Mouse (Mus musculus) C2C12 (cell line): ENCODE data around the gene Kcnd3.

Experiments
- CEBPB ChIP-seq: IDR thresholded peaks from one replicate; pipeline ENCODE4 v1.6.1; 2011; ENCODE audit warnings: low read depth, mild to moderate bottlenecking, control low read depth, moderate library complexity
- CTCF ChIP-seq: IDR thresholded peaks from one replicate; pipeline ENCODE4 v1.5.1; 2011; ENCODE audit not compliant: control insufficient read depth, insufficient read depth, insufficient read length
- MYOD1 ChIP-seq: IDR thresholded peaks from one replicate; pipeline ENCODE4 v1.6.1; 2011; ENCODE audit warnings: low read depth; ENCODE audit not compliant: control insufficient read depth, insufficient read length
- MYOG ChIP-seq: IDR thresholded peaks from one replicate; pipeline ENCODE4 v1.6.1; 2011; ENCODE audit not compliant: control insufficient read depth, insufficient read length; ENCODE audit errors: extremely low read depth

DNA sequence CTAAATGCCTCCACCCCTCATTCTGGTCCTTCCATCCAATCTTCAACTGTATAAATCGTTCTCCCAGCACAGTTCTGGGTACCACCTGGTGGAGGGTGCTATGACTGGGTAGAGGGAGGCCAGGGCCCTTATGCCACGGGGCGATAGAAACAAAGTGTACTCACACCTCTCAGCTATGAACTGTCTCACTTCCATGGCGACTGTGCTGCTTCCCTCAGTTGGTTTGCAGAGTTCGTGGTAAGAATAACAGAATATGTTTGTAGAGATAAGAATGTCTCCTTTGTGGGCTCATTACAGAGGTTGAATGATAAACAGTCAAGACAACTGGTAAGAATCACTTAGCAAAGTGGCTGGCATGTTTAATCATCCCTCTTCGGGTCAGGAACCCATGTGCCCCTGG lies 68.3 kb downstream of the Kcnd3 start:
- TF ChIP-seq CTCF (no peak), MYOD1 (no peak), CEBPB (no peak), MYOG (no peak)
